Mouse (Mus musculus): ENCODE results near the gene Tpmt. TPM values are rescaled to one million over a fixed set of nuclear protein-coding genes. Genes with fewer than 3 reads are reported as not detected.

The Tpmt gene
- polyA plus RNA-seq, 1 experiment from 2014 or later, result 10.0 TPM

DNA sequence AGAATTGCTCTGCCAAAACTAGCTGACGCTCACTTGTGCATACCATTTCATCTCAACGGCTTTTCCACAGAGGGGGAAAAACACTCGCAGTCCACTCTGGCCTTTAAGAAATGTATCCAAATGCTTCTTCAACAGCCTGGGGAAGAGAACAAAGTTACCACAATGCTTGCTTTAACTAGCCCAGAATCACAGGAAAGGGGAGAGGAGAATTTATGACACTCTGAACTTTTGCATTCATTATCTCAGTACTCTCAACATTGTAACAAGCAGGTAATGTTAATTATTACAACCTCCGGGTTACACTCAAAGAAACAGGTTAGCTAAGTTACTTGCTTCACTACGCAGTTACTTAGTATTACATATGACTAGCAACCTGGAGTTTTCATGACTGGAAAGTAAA, 4.5 kb downstream of the Tpmt start:
- H3K4me1 ChIP-seq, result peaks cover 18% of the 10 kb centered on the region
- 81% methylated on average over 5 of the region's 5 CpGs for WGBS (ENCODE audit: insufficient replicate concordance)

DNA sequence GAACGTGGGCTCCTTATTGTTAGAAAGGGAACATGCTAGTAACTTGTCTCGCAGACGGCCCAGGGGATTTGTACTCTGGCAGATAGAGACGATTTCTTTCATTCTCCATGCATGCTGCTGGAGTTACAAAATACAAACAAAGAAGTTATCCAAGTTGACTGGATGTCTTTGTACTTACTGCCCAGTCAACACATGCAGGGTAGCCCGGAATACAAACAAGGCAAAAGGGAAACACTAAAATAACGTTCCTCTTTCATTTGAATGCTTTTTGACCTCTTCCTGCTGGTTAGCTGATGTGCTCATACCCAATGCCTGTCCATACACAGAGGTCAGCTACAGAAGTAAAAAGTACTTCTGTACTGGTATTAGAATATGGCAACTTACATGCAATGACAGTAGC, 6.6 kb downstream of the Tpmt start:
- 63% methylated on average over 6 of the region's 6 CpGs for WGBS (ENCODE audit: insufficient replicate concordance)
- Histone ChIP-seq H3K27ac (no peak overlapping the region), H3K9me3 (replicated peaks) (no peaks in the 10 kb centered on the region), H3K36me3 (no peaks in the 10 kb centered on the region), H3K4me3 (no peak overlapping the region), H3K4me2 (no peak overlapping the region), H3K4me1 (peaks cover 4% of the 10 kb centered on the region; the same call in 1 of the 2 replicates), H3K9ac (no peak overlapping the region), H3K27me3 (replicated peaks) (no peaks in the 10 kb centered on the region)
- ATAC-seq, result no peak

More for the DNA sequence above, 4.5 kb downstream of the Tpmt start:
- Histone ChIP-seq H3K9ac (no peak overlapping the region), H3K9me3 (replicated peaks) (no peaks in the 10 kb centered on the region), H3K27ac (no peak overlapping the region), H3K27me3 (replicated peaks) (peaks cover 10% of the 10 kb centered on the region), H3K4me2 (no peak overlapping the region), H3K36me3 (no peaks in the 10 kb centered on the region), H3K4me3 (no peak overlapping the region)
- ATAC-seq, result no peak

DNA sequence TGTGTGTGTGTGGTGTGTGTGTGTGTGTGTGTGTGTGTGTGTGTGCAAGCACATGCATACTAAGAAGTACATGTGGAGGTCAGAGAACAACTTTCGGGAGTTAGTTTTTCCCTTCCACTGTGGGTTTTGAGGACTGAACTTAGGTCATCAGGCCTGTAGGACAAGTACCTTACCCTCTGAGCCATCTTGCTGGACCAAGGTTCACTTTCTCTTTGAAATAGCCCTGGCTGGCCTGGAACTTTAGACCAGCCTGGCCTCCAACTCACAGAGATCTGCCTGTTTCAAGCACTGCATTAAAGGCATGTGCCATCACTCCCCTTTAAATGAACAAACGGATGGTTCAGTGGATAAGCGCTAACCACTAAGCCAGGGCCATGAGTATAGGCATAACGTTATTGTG, 10.9 kb downstream of the Tpmt start:
- Histone ChIP-seq H3K9ac (no peak overlapping the region), H3K27me3 (replicated peaks) (no peaks in the 10 kb centered on the region), H3K4me3 (no peak overlapping the region), H3K9me3 (replicated peaks) (no peaks in the 10 kb centered on the region), H3K4me2 (no peak overlapping the region), H3K27ac (no peak overlapping the region), H3K36me3 (no peaks in the 10 kb centered on the region), H3K4me1 (no peaks in the 10 kb centered on the region)
- WGBS (ENCODE audit: insufficient replicate concordance), result 75% methylated on average over 4 of the region's 4 CpGs
- ATAC-seq, result no peak

DNA sequence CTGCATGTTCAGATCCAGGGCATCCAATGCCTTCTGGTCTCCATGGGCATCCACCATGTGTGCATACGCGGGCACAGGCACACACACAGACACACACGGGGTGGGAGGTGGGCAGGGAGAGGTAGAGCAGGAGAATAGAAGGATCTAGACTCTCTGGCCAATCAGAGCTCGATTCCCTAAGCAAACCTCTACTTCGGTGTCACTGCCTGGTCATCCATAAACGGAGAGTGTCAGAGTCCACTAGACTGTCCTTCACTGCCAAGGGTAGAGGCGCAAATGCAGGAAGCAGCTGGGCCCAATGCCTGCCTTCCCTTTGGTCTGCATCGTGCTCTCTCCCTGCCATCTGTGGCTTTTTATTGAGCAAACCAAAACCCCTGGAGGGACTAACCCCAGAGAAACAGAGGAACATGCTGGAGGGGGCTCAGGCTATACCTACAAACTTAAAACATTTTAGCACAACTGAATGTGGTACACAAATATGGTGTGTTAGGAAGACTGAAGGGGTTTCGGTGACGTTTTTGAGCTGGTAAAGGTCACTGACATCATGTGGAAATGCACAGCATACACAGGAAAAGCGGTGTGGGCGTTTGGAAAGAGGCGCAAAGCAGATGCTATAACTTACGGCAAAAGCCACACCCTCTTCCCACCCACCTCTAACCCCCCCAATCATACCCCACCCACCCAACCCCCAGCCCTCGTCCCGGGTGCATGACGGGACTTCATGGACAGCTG, 14.0 kb downstream of the Tpmt start:
- no peaks in the 10 kb centered on the region for H3K4me1 ChIP-seq
- no peak overlapping the region for H3K27ac ChIP-seq
- 73% methylated on average over 17 of the region's 17 CpGs for WGBS (ENCODE audit: insufficient replicate concordance)
- H3K4me3 ChIP-seq, result no peak overlapping the region
- no peak overlapping the region for H3K4me2 ChIP-seq
- H3K9me3 ChIP-seq (replicated peaks), result no peaks in the 10 kb centered on the region
- no peaks in the 10 kb centered on the region for H3K36me3 ChIP-seq
- no peaks in the 10 kb centered on the region for H3K27me3 ChIP-seq (replicated peaks)
- H3K9ac ChIP-seq, result no peak overlapping the region
- ATAC-seq, result no peak

DNA sequence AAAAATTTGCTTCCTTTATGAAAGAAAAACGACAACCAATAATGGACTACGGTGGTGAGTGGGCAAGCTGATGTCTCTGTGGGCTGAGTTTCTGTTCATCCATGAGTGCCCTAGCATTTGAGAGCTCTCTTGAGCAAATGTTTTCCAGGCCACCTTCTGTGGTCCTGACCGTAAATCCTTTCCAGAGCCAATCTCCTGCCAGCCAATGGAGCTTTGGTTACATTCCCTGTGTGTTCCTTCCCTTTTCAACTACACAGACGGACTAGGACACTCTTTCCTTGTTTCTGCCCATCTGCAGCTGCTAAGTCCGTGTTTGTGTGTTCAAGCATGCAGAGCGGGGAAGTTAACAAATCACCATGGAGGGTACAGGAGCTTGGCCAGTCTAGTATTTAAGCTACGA, 23.7 kb downstream of the Tpmt start:
- Histone ChIP-seq H3K9me3 (replicated peaks) (no peaks in the 10 kb centered on the region), H3K4me2 (no peak overlapping the region), H3K4me1 (no peaks in the 10 kb centered on the region), H3K4me3 (no peak overlapping the region), H3K9ac (no peak overlapping the region), H3K27ac (no peak overlapping the region), H3K36me3 (no peaks in the 10 kb centered on the region), H3K27me3 (replicated peaks) (no peaks in the 10 kb centered on the region)
- no peak for ATAC-seq
- WGBS (ENCODE audit: insufficient replicate concordance), result 68% methylated on average over 7 of the region's 7 CpGs

DNA sequence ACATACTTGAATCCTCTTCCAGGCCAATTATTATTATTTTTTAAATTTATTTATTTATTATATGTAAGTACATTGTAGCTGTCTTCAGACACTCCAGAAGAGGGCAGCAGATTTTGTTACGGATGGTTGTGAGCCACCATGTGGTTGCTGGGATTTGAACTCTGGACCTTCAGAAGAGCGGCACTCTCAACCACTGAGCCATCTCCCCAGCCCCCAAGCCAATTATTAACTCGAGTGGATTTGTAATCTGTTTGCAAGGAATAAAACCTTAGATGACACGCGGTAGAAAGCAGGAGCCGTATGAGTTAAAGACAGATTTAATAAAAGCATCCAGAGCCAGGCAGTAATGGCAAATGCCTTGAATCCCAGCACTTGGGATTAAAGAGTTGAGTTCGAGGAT, 24.8 kb downstream of the Tpmt start:
- H3K4me1 ChIP-seq, result peaks cover 3% of the 10 kb centered on the region; the same call in 1 of the 2 replicates
- no peak overlapping the region for H3K4me2 ChIP-seq
- no peak for ATAC-seq
- H3K9ac ChIP-seq, result no peak overlapping the region
- no peaks in the 10 kb centered on the region for H3K9me3 ChIP-seq (replicated peaks)
- no peaks in the 10 kb centered on the region for H3K36me3 ChIP-seq
- peaks cover 7% of the 10 kb centered on the region; the same call in 1 of the 2 replicates for H3K27me3 ChIP-seq (replicated peaks)
- H3K4me3 ChIP-seq, result no peak overlapping the region
- H3K27ac ChIP-seq, result no peak overlapping the region
- 63% methylated on average over 7 of the region's 7 CpGs for WGBS (ENCODE audit: insufficient replicate concordance)

DNA sequence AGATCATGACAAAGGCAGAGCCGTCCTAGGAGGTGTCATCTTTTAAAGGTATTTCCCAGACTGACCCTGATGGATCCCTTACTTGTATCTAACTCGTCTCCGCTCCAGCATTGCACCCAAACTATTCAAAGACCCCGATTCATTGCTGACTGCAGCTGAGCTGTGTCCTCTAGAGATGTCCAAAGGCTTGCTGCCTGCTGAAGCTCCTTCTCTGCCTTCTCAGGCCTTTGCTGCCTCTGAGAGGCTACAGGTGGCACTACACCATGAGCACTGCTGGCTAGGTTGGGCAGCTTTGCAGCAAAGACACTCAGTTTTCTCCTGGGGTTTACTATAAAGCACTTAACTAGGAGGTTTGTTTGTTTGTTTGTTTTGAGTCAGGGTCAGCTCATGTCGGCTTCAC, 27.3 kb downstream of the Tpmt start:
- no peak for ATAC-seq
- no peaks in the 10 kb centered on the region for H3K9me3 ChIP-seq (replicated peaks)
- H3K36me3 ChIP-seq, result no peaks in the 10 kb centered on the region
- no peak overlapping the region for H3K4me3 ChIP-seq
- peaks cover 14% of the 10 kb centered on the region for H3K4me1 ChIP-seq
- H3K27ac ChIP-seq, result no peak overlapping the region
- no peak overlapping the region for H3K9ac ChIP-seq
- H3K27me3 ChIP-seq (replicated peaks), result peaks cover 31% of the 10 kb centered on the region
- no peak overlapping the region for H3K4me2 ChIP-seq
- 34% methylated on average over 5 of the region's 5 CpGs for WGBS (ENCODE audit: insufficient replicate concordance)

DNA sequence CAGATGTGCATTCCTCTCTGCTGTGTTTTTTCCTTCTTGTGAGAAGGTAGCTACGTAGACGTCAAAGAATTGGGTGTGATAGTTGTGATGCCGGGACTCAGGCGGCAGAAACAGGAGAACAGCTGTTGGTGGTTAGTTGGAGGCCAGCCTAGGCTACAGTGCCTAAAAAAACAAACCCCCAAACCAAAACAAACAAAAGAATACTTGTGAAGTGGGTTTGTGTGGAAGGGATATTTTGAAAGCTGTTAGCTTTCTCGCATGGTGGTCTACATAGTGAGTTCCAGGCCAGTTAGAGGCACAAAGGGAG, 29.4 kb downstream of the Tpmt start:
- Histone ChIP-seq H3K27ac (no peak overlapping the region), H3K4me3 (peak overlapping the region; percentile 55; the same call in 1 of the 2 replicates)
- WGBS (ENCODE audit: insufficient replicate concordance), result 81% methylated on average over 5 of the region's 5 CpGs

DNA sequence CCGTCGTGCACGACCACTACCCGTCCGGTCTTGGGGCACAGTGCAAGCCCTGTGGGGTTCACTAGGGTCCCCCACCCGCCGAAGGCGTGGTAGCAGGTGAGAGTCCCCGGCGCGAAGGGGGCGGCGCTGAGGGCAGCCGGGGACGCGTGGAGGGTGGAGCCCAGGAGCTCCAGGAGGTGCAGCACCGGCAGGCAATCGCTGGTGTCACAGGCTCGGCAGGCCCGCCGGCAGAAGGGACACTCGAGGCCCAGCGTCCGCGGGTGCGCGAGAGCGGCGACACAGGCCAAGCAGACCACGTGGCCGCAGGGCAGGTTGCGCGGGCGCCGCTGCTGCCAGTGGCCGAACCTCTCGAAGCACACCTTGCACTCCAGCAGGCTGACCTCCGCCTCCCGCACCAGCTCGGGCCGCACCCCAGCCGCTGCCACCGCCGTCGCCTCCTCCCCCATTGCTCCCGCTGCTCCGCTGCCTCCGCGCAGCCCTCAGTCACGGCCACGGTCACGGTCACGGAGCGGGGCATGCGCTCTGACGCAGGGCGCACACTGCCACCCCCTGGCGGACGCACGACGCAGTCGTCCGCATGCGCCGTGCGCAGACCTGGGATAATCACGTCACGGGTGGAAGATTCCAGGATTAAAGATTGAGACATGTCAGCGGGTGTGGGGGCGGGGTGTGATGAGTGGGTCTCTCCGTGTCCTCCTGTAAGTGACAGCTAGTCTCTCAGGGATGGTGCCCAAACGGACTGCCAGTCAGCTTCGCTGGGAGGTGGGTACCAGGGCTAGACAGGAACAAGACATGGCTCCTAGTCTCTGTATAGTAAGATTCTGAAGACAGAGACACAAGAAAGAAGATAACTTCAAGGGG, 30.0 kb downstream of the Tpmt start, which contains the start of gene Nhlrc1:
Gene Nhlrc1 (minus strand): TSS at position 517 of the 861 bp plus-strand sequence.
- Histone ChIP-seq H3K27me3 (replicated peaks) (peaks cover 31% of the 10 kb centered on the region), H3K9ac (peak within 1 kb of the TSS; percentile 59), H3K27ac (no peak within 1 kb of the TSS), H3K4me2 (peak within 1 kb of the TSS; percentile 90), H3K4me3 (peak within 1 kb of the TSS; percentile 55), H3K9me3 (replicated peaks) (no peaks in the 10 kb centered on the region), H3K36me3 (no peaks in the 10 kb centered on the region), H3K4me1 (peaks cover 14% of the 10 kb centered on the region)
- peak; percentile 60 for ATAC-seq
- 3% methylated on average over 72 of the region's 73 CpGs for WGBS (ENCODE audit: insufficient replicate concordance)

More for the DNA sequence above, 29.4 kb downstream of the Tpmt start:
- H3K9me3 ChIP-seq (replicated peaks), result no peaks in the 10 kb centered on the region
- ATAC-seq, result no peak
- peak overlapping the region; percentile 90 for H3K4me2 ChIP-seq
- H3K9ac ChIP-seq, result no peak overlapping the region
- peaks cover 31% of the 10 kb centered on the region for H3K27me3 ChIP-seq (replicated peaks)
- H3K36me3 ChIP-seq, result no peaks in the 10 kb centered on the region
- H3K4me1 ChIP-seq, result peaks cover 14% of the 10 kb centered on the region

DNA sequence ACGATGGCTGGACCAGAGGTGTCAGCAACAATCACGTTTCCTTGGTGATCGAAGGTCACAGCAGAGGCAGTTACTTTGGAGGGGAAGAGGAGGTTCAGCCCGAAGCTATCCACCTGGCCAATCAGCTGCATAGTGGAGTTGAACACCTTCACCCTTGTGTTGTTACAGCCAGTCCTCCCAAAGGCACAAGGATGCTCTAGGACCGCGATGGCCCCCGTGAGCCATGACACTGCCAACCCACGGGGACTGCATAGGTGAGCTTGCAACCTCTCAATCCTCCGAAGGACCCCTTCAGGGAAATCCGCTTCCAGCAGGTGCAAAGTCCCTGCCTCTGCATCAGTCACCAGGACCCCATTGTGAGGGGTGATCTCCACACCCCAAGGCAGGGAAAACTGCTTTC, 30.8 kb downstream of the Tpmt start:
- Histone ChIP-seq H3K9me3 (replicated peaks) (no peaks in the 10 kb centered on the region), H3K36me3 (no peaks in the 10 kb centered on the region), H3K27me3 (replicated peaks) (peaks cover 31% of the 10 kb centered on the region), H3K4me1 (peaks cover 14% of the 10 kb centered on the region), H3K27ac (no peak overlapping the region), H3K4me3 (peak overlapping the region; percentile 55; the same call in 1 of the 2 replicates), H3K4me2 (peak overlapping the region; percentile 90), H3K9ac (no peak overlapping the region)
- no peak for ATAC-seq
- 54% methylated on average over 10 of the region's 10 CpGs for WGBS (ENCODE audit: insufficient replicate concordance)

DNA sequence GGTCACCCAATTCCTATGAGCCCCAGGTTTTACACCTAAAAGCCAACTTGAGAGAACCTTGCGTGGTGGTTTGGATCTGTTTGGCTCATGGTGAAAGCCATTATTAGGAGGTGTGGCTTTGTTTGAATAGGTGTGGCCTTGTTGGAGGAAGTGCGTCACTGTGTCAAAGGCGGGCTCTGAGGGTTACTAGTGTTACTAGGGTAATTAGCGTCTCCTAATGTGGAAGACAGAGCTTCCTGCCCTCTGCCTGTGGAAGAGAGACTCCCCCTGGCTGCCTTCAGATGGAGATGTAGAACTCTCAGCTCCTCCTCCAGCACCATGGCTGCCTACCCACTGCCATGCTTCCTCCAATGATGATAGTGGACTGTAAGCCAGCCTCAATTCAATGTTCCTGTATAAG, 42.9 kb downstream of the Tpmt start:
- no peak for ATAC-seq
- 68% methylated on average over 4 of the region's 4 CpGs for WGBS (ENCODE audit: insufficient replicate concordance)

DNA sequence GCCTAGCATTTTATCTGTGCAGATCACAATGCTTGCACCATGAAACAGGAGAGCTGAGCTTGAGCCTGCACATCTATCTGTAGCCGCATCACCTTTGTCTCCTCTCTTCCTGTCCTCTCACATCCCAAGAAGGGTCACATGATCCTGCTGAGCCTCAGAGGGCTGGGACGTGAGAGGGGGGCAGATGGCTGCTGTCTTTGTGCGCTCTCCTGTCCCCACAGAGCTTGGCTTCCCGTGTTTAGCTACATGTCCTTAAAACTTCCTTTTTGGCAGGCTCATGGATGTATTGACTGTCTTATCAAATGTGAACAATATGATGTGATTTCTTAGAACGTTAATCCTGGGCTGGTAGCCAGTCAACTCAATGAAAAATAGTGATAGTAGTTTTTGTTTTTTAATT, 45.0 kb downstream of the Tpmt start:
- Histone ChIP-seq H3K4me2 (no peak overlapping the region), H3K9ac (no peak overlapping the region), H3K27me3 (replicated peaks) (no peaks in the 10 kb centered on the region), H3K4me3 (no peak overlapping the region), H3K27ac (no peak overlapping the region), H3K4me1 (no peaks in the 10 kb centered on the region), H3K36me3 (no peaks in the 10 kb centered on the region), H3K9me3 (replicated peaks) (no peaks in the 10 kb centered on the region)
- no peak for ATAC-seq
- WGBS (ENCODE audit: insufficient replicate concordance), result 56% methylated on average over 5 of the region's 5 CpGs

More for the DNA sequence above, 42.9 kb downstream of the Tpmt start:
- H3K27ac ChIP-seq, result no peak overlapping the region
- H3K27me3 ChIP-seq (replicated peaks), result no peaks in the 10 kb centered on the region
- no peak overlapping the region for H3K9ac ChIP-seq
- no peaks in the 10 kb centered on the region for H3K36me3 ChIP-seq
- H3K4me3 ChIP-seq, result no peak overlapping the region
- H3K9me3 ChIP-seq (replicated peaks), result no peaks in the 10 kb centered on the region
- H3K4me1 ChIP-seq, result no peaks in the 10 kb centered on the region
- H3K4me2 ChIP-seq, result no peak overlapping the region
